Mouse (Mus musculus): Measurements from ENCODE around the gene Spata1. TPM values are rescaled to one million over a fixed set of nuclear protein-coding genes. Genes with fewer than 3 reads are reported as not detected.

The Spata1 gene
- polyA plus RNA-seq, 2 experiments, result 6.4 to 13.8 TPM

DNA sequence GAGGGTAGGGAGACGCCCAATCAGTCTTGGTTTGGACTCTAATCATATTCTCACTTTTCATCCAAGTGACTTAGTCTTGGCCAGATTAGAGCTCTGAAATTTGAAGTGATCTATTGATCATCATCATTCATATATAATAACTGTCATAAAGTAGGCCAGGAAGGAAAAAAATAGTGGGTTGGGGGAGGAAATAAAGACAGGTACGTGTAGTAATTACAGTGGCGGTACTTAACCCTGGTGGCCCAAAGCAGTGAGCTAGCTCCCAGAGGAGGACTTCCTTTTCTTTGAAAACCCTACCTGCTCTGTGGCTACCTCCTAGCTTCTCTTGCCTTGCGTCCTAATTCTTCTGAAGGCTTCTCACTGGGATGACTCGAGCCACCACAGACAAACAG, 1.3 kb upstream of the Spata1 start:
- no peak for TF ChIP-seq POLR2A (IDR thresholded peaks at IDR 0.05; ENCODE audit: borderline replicate concordance, extremely low read depth, insufficient read depth, insufficient read length)
- peaks cover 23% of the 10 kb centered on the region for H3K36me3 ChIP-seq (ENCODE audit: control insufficient read depth, insufficient read depth, low read length)
- no peak for ATAC-seq (ENCODE audit: low FRiP score, low read depth)
- no peaks in the 10 kb centered on the region for H3K9me3 ChIP-seq (ENCODE audit: control insufficient read depth, low read length)
- H3K4me3 ChIP-seq (replicated peaks; ENCODE audit: low read length), result peak overlapping the region; percentile 93
- H3K9ac ChIP-seq (ENCODE audit: low read depth, low read length, severe bottlenecking), result peak overlapping the region; percentile 94
- H3K27me3 ChIP-seq (ENCODE audit: control insufficient read depth, insufficient read depth, low read length), result no peaks in the 10 kb centered on the region
- H3K4me1 ChIP-seq (ENCODE audit: control insufficient read depth, insufficient read depth, low read length), result peaks cover 16% of the 10 kb centered on the region
- WGBS, result 4% methylated on average over 5 of the region's 5 CpGs
- no peak for DNase-seq (ENCODE audit: low spot score)
- H3K27ac ChIP-seq (replicated peaks; ENCODE audit: low read depth, low read length), result peak overlapping the region; percentile 96; the same call in 1 of the 2 replicates
- H3K4me2 ChIP-seq (replicated peaks; ENCODE audit: low read depth, low read length, severe bottlenecking), result peak overlapping the region; percentile 79

DNA sequence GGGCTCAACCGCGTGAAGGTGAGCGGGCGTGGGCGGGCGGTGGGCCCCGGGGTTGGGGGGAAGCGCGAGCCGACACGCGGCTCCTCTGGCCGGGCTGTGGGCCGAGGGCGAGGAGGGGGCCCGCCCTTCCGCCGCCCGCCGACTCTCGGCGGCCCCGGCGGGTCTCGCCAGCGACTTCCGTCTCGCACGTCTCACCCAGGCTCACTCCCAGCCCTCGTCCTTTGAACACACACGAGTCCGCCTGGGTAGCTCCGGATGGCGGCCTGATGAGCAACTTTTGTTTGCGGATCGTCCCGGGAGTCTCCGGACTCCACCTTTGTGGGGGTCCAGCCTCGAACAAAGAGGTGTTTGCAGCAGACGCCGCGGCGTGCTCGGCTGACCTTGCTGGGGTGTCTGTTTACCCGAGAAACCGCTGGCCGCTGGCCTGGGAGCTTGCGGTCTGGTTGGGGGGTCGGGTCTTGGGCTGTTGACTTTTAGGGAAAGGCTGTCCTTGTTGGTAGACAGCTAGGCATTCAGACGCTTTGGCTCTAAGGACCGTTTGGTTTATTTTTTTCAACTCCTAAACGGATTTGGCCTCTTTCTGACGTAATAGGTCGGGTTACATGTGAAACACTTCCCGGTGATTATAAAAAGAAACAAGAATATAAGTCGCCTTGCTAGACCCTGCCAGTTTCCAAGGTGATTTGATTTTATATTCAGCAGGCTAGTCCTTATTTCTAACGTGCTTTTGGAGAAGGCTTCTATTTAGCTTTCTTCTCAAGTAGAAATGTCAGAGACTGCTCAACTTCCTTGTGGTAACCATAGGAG, 653 bp upstream of the Spata1 start:
- peak overlapping the region; percentile 93 for H3K4me3 ChIP-seq (replicated peaks; ENCODE audit: low read length)
- WGBS, result 1% methylated on average over 24 of the region's 57 CpGs
- H3K9ac ChIP-seq (ENCODE audit: low read depth, low read length, severe bottlenecking), result peak overlapping the region; percentile 94
- peak overlapping the region; percentile 96 for H3K27ac ChIP-seq (replicated peaks; ENCODE audit: low read depth, low read length)
- peaks cover 18% of the 10 kb centered on the region for H3K36me3 ChIP-seq (ENCODE audit: control insufficient read depth, insufficient read depth, low read length)
- no peaks in the 10 kb centered on the region for H3K9me3 ChIP-seq (ENCODE audit: control insufficient read depth, low read length)
- peak; percentile 77 for ATAC-seq (ENCODE audit: low FRiP score, low read depth)
- TF ChIP-seq POLR2A (IDR thresholded peaks at IDR 0.05; ENCODE audit: borderline replicate concordance, extremely low read depth, insufficient read depth, insufficient read length), result no peak
- no peaks in the 10 kb centered on the region for H3K27me3 ChIP-seq (ENCODE audit: control insufficient read depth, insufficient read depth, low read length)
- DNase-seq (ENCODE audit: low spot score), result peak; percentile 60
- H3K4me2 ChIP-seq (replicated peaks; ENCODE audit: low read depth, low read length, severe bottlenecking), result peak overlapping the region; percentile 79
- H3K4me1 ChIP-seq (ENCODE audit: control insufficient read depth, insufficient read depth, low read length), result peaks cover 16% of the 10 kb centered on the region

DNA sequence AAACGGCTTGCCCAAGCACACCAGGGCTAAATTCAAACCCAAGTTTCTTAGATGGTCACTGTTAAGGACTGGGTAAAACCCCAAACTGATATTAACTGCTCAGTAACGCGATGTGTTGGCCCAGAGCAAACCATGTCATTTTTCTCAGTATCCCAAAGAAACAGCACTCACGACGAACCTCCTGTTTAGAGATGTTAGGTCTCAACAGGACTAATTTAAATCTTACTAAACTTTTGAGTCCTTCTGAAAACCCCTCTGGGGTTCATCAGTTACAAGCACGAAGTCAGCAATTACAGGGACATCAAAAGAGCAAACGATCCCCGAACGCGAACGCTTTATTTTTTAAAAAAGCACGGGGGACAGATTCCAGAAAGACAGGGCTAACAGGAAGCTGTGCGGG, 564 bp downstream of the Spata1 start:
- Histone ChIP-seq H3K36me3 (ENCODE audit: control insufficient read depth, insufficient read depth, low read length) (peaks cover 9% of the 10 kb centered on the region), H3K9ac (ENCODE audit: low read depth, low read length, severe bottlenecking) (peak overlapping the region; percentile 94), H3K4me2 (replicated peaks; ENCODE audit: low read depth, low read length, severe bottlenecking) (peak overlapping the region; percentile 52), H3K4me3 (replicated peaks; ENCODE audit: low read length) (peak overlapping the region; percentile 93), H3K27ac (replicated peaks; ENCODE audit: low read depth, low read length) (peak overlapping the region; percentile 96), H3K4me1 (ENCODE audit: control insufficient read depth, insufficient read depth, low read length) (peaks cover 16% of the 10 kb centered on the region), H3K27me3 (ENCODE audit: control insufficient read depth, insufficient read depth, low read length) (no peaks in the 10 kb centered on the region), H3K9me3 (ENCODE audit: control insufficient read depth, low read length) (no peaks in the 10 kb centered on the region)
- ATAC-seq (ENCODE audit: low FRiP score, low read depth) (no peak), DNase-seq (ENCODE audit: low spot score) (peak; percentile 32)
- 2% methylated on average over 13 of the region's 13 CpGs for WGBS
- no peak for TF ChIP-seq POLR2A (IDR thresholded peaks at IDR 0.05; ENCODE audit: borderline replicate concordance, extremely low read depth, insufficient read depth, insufficient read length)

DNA sequence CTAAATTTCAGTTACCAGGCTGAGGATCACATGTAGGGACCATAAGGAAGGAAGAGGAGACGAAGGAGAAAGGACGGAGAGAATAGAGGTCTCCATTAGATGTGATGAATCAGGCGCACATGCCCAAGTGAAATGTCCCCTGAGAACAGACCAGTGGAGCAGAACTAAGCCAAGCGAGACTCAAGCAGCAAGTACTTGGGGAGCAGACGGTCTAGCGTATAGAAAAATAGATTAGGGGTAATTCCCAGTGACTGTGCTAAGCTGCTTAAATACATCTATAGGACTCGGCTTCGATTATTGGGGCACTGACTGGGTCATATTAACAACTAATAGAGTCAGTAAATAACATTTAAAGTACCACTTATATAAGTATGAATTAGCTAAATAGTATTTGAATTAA, 4.6 kb downstream of the Spata1 start:
- WGBS, result 85% methylated on average over 8 of the region's 8 CpGs
- Histone ChIP-seq H3K4me2 (replicated peaks; ENCODE audit: low read depth, low read length, severe bottlenecking) (no peak overlapping the region), H3K4me1 (ENCODE audit: control insufficient read depth, insufficient read depth, low read length) (no peaks in the 10 kb centered on the region), H3K27me3 (ENCODE audit: control insufficient read depth, insufficient read depth, low read length) (no peaks in the 10 kb centered on the region), H3K9me3 (ENCODE audit: control insufficient read depth, low read length) (no peaks in the 10 kb centered on the region), H3K9ac (ENCODE audit: low read depth, low read length, severe bottlenecking) (no peak overlapping the region), H3K4me3 (replicated peaks; ENCODE audit: low read length) (no peak overlapping the region), H3K27ac (replicated peaks; ENCODE audit: low read depth, low read length) (no peak overlapping the region), H3K36me3 (ENCODE audit: control insufficient read depth, insufficient read depth, low read length) (no peaks in the 10 kb centered on the region)
- DNase-seq (ENCODE audit: low spot score), result no peak
- TF ChIP-seq POLR2A (IDR thresholded peaks at IDR 0.05; ENCODE audit: borderline replicate concordance, extremely low read depth, insufficient read depth, insufficient read length), result no peak
- no peak for ATAC-seq (ENCODE audit: low FRiP score, low read depth)

DNA sequence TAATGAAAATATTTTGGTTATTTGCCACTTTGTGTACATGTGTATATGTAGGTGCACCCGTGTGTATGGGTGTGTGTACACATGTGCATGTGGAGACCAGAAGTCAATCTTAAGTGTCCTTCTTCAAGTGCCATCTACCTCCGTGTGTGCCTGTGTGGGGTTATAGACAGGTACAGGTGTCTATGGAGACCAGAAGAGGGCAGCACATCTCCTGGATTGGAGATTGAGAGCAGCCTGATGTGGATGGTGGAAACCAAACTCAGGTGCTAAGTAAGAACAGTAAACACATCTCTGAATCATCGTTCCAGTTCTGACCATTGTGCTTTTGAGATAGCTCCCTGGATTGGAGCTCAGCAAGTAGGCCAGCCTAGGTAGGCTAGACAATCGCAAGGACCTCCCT, 13.1 kb downstream of the Spata1 start:
- no peak for TF ChIP-seq POLR2A (IDR thresholded peaks at IDR 0.05; ENCODE audit: borderline replicate concordance, extremely low read depth, insufficient read depth, insufficient read length)
- Histone ChIP-seq H3K4me2 (replicated peaks; ENCODE audit: low read depth, low read length, severe bottlenecking) (no peak overlapping the region), H3K27ac (replicated peaks; ENCODE audit: low read depth, low read length) (no peak overlapping the region), H3K9me3 (ENCODE audit: control insufficient read depth, low read length) (no peaks in the 10 kb centered on the region), H3K9ac (ENCODE audit: low read depth, low read length, severe bottlenecking) (no peak overlapping the region), H3K4me1 (ENCODE audit: control insufficient read depth, insufficient read depth, low read length) (no peaks in the 10 kb centered on the region), H3K27me3 (ENCODE audit: control insufficient read depth, insufficient read depth, low read length) (no peaks in the 10 kb centered on the region), H3K36me3 (ENCODE audit: control insufficient read depth, insufficient read depth, low read length) (no peaks in the 10 kb centered on the region), H3K4me3 (replicated peaks; ENCODE audit: low read length) (no peak overlapping the region)
- no peak for DNase-seq (ENCODE audit: low spot score)
- 75% methylated on average over 4 of the region's 4 CpGs for WGBS
- ATAC-seq (ENCODE audit: low FRiP score, low read depth), result no peak
